Mouse (Mus musculus): ENCODE results near the gene Cemip. TPM values are rescaled to one million over a fixed set of nuclear protein-coding genes. Genes with fewer than 3 reads are reported as not detected.

Cemip gene
- total and polyA plus RNA-seq, 3 experiments = under 0.01 TPM; not detected in 2

GRCm38 (mm10) chr7:83884921-83885532 is 201.3 kb downstream of the Cemip start:
- Histone ChIP-seq H3K79me2 (replicated peaks; ENCODE audit: control insufficient read depth, extremely low read depth, insufficient read depth, poor library complexity, severe bottlenecking) (peaks cover 18% of the 10 kb centered on the region), H3K27ac (ENCODE audit: insufficient read depth, low read depth) (no peak overlapping the region), H3K27me3 (replicated peaks) (no peaks in the 10 kb centered on the region), H3K4me3 (replicated peaks in 1 of 3; ENCODE audit: low read depth in 2 of 3, low read length in 2 of 3, poor library complexity in 1 of 3) (peak overlapping the region; percentile 60 to 80 (median 72)), H3K9ac (ENCODE audit: insufficient read depth, low read depth) (peak overlapping the region; percentile 71; the same call in 1 of the 2 replicates), H3K4me1 (ENCODE audit: control insufficient read depth in 1 of 2, insufficient read depth in 2 of 2) (peaks cover 8 to 48% of the 10 kb centered on the region in 2 experiments), H3K4me2 (ENCODE audit: insufficient read depth, low read depth, poor library complexity, severe bottlenecking) (peak overlapping the region; percentile 32), H3K36me3 (replicated peaks in 1 of 2; ENCODE audit: control insufficient read depth in 1 of 2, insufficient read depth in 1 of 2, low read length in 1 of 2) (peaks cover 0 to 12% of the 10 kb centered on the region in 2 experiments), H3K9me3 (replicated peaks; ENCODE audit: low read length) (peaks cover 12% of the 10 kb centered on the region)
- dilution Hi-C loops (cut with MboI; ENCODE audit: extremely low pct_ligation_motif_present, extremely low pct_unique_long_range_greater_than_20kb, low sequenced_read_pairs) = no loop called here
- in situ Hi-C loops (cut with MboI; ENCODE audit: low pct_ligation_motif_present, low pct_unique_long_range_greater_than_20kb, low sequenced_read_pairs) = loop anchor here (5.0 to 25.0 kb wide), 2 partner anchors 38 to 223 kb away; no protein-coding TSS in a partner anchor
- no peak for DNase-seq (ENCODE audit: extremely low read depth)
- TF ChIP-seq USF1 (IDR thresholded peaks at IDR 0.05; ENCODE audit: low read depth, low read length) = no peak
- no peak for TF ChIP-seq HCFC1 (IDR thresholded peaks at IDR 0.05; ENCODE audit: low read depth, low read length)
- no peak for TF ChIP-seq ZNF384 (IDR thresholded peaks at IDR 0.05; ENCODE audit: low read depth, low read length)
- no peak for TF ChIP-seq BHLHE40 (IDR thresholded peaks at IDR 0.05; ENCODE audit: low read depth, low read length)
- TF ChIP-seq JUN (IDR thresholded peaks at IDR 0.05; ENCODE audit: insufficient read depth, low read depth, low read length) = no peak
- no peak for TF ChIP-seq MYC (IDR thresholded peaks at IDR 0.05; ENCODE audit: low read depth, low read length)
- no peak for TF ChIP-seq SIN3A (IDR thresholded peaks at IDR 0.05; ENCODE audit: low read length)
- TF ChIP-seq TCF12 (IDR thresholded peaks at IDR 0.05; ENCODE audit: low read depth, low read length) = no peak
- no peak for TF ChIP-seq USF2 (conservative IDR thresholded peaks at IDR 0.05; ENCODE audit: low read depth, low read length)
- no peak for TF ChIP-seq MEF2A (IDR thresholded peaks at IDR 0.05; ENCODE audit: borderline replicate concordance, low read depth, low read length)
- TF ChIP-seq SMC3 (IDR thresholded peaks at IDR 0.05; ENCODE audit: low read depth, low read length) = no peak
- no peak for TF ChIP-seq ZMIZ1 (IDR thresholded peaks at IDR 0.05; ENCODE audit: low read depth, low read length)
- TF ChIP-seq E2F4 (IDR thresholded peaks at IDR 0.05; ENCODE audit: insufficient replicate concordance, low read depth, low read length) = no peak
- TF ChIP-seq CHD1 (IDR thresholded peaks at IDR 0.05; ENCODE audit: low read depth, low read length) = no peak
- no peak for TF ChIP-seq ELF1 (IDR thresholded peaks at IDR 0.05; ENCODE audit: low read depth, low read length)

GRCm38 (mm10) chr7:83884021-83884658 is 202.2 kb downstream of the Cemip start, which contains the start of the genes Tlnrd1 and Mesd:
Gene Tlnrd1, minus strand, starts transcription at chr7:83884305.
Gene Mesd, plus strand, starts transcription at chr7:83884466.
- dilution Hi-C loops (cut with MboI; ENCODE audit: extremely low pct_ligation_motif_present, extremely low pct_unique_long_range_greater_than_20kb, low sequenced_read_pairs) = no loop called here
- Histone ChIP-seq H3K9me3 (replicated peaks; ENCODE audit: low read length) (peaks cover 12% of the 10 kb centered on the region), H3K4me2 (ENCODE audit: insufficient read depth, low read depth, poor library complexity, severe bottlenecking) (peak within 1 kb of the TSS; percentile 41), H3K9ac (ENCODE audit: insufficient read depth, low read depth) (peak within 1 kb of the TSS; percentile 71), H3K79me2 (replicated peaks; ENCODE audit: control insufficient read depth, extremely low read depth, insufficient read depth, poor library complexity, severe bottlenecking) (peaks cover 18% of the 10 kb centered on the region), H3K36me3 (replicated peaks in 1 of 2; ENCODE audit: control insufficient read depth in 1 of 2, insufficient read depth in 1 of 2, low read length in 1 of 2) (peaks cover 0 to 12% of the 10 kb centered on the region in 2 experiments), H3K27me3 (replicated peaks) (no peaks in the 10 kb centered on the region), H3K27ac (ENCODE audit: insufficient read depth, low read depth) (peak within 1 kb of the TSS; percentile 80), H3K4me1 (ENCODE audit: control insufficient read depth in 1 of 2, insufficient read depth in 2 of 2) (peaks cover 8 to 45% of the 10 kb centered on the region in 2 experiments), H3K4me3 (replicated peaks in 1 of 3; ENCODE audit: low read depth in 2 of 3, low read length in 2 of 3, poor library complexity in 1 of 3) (peak within 1 kb of the TSS; percentile 60 to 80 (median 72))
- peak; percentile 89 for DNase-seq (ENCODE audit: extremely low read depth)
- in situ Hi-C loops (cut with MboI; ENCODE audit: low pct_ligation_motif_present, low pct_unique_long_range_greater_than_20kb, low sequenced_read_pairs) = loop anchor here (5.0 to 25.0 kb wide), 2 partner anchors 37 to 222 kb away; no protein-coding TSS in a partner anchor
- TF ChIP-seq E2F4 (IDR thresholded peaks at IDR 0.05; ENCODE audit: insufficient replicate concordance, low read depth, low read length) = no peak
- peak; percentile 36; the same call in 1 of the 2 replicates for TF ChIP-seq UBTF (IDR thresholded peaks at IDR 0.05; ENCODE audit: low read depth, low read length)
- no peak for TF ChIP-seq EP300 (IDR thresholded peaks at IDR 0.05; ENCODE audit: low read length)
- peak; percentile 61 for TF ChIP-seq SIN3A (IDR thresholded peaks at IDR 0.05; ENCODE audit: low read length)
- TF ChIP-seq RAD21 (IDR thresholded peaks at IDR 0.05; ENCODE audit: low read depth, low read length) = no peak
- TF ChIP-seq CTCF (conservative IDR thresholded peaks at IDR 0.05 in 1 of 2, IDR thresholded peaks at IDR 0.05 in 1 of 2; ENCODE audit: low read depth in 2 of 2, low read length in 2 of 2) = no peak
- no peak; the same call in 1 of the 2 replicates for TF ChIP-seq IRF4 (IDR thresholded peaks at IDR 0.05; ENCODE audit: low read depth, low read length)
- no peak for TF ChIP-seq CHD1 (IDR thresholded peaks at IDR 0.05; ENCODE audit: low read depth, low read length)
- TF ChIP-seq JUN (IDR thresholded peaks at IDR 0.05; ENCODE audit: insufficient read depth, low read depth, low read length) = no peak
- TF ChIP-seq RCOR1 (conservative IDR thresholded peaks at IDR 0.05; ENCODE audit: low read depth, low read length) = no peak
- TF ChIP-seq MAFK (IDR thresholded peaks at IDR 0.05; ENCODE audit: insufficient replicate concordance, low read length) = no peak
- no peak for TF ChIP-seq GABPA (IDR thresholded peaks at IDR 0.05; ENCODE audit: insufficient replicate concordance, low read depth, low read length)
- TF ChIP-seq USF2 (conservative IDR thresholded peaks at IDR 0.05; ENCODE audit: low read depth, low read length) = no peak
- peak; percentile 75 for TF ChIP-seq NRF1 (IDR thresholded peaks at IDR 0.05; ENCODE audit: low read depth, low read length)
- peak; percentile 67; the same call in 1 of the 2 replicates for TF ChIP-seq TBP (conservative IDR thresholded peaks at IDR 0.05; ENCODE audit: low read depth, low read length)
- TF ChIP-seq ZC3H11A (IDR thresholded peaks at IDR 0.05; ENCODE audit: low read depth, low read length) = no peak
- TF ChIP-seq CHD2 (IDR thresholded peaks at IDR 0.05; ENCODE audit: low read length) = no peak
- peak; percentile 88 for TF ChIP-seq MAZ (IDR thresholded peaks at IDR 0.05; ENCODE audit: low read depth, low read length)
- TF ChIP-seq ZMIZ1 (IDR thresholded peaks at IDR 0.05; ENCODE audit: low read depth, low read length) = peak; percentile 53; the same call in 1 of the 2 replicates
- TF ChIP-seq SMC3 (IDR thresholded peaks at IDR 0.05; ENCODE audit: low read depth, low read length) = no peak
- TF ChIP-seq ELF1 (IDR thresholded peaks at IDR 0.05; ENCODE audit: low read depth, low read length) = peak; percentile 89

Measured in CH12.LX (cell line).